Mouse (Mus musculus) kidney, adult 9 months (tissue): ENCODE results near the gene Cog1.
"Not testable (repeated sequence)": the region's sequence is repeated elsewhere in the genome, so short reads cannot be mapped to it uniquely, and the experiment has no call there.

Source experiments
- DNase-seq: peaks from one replicate; pipeline ENCODE4 v3.0.0; 2022

Gene Cog1

GRCm38 (mm10) chr11:113632303-113632702 is 16.7 kb upstream of the Cog1 start:
- no peak for DNase-seq

GRCm38 (mm10) chr11:113633398-113633797 is 15.6 kb upstream of the Cog1 start:
- no peak for DNase-seq

- no peak for DNase-seq
Observed at GRCm38 (mm10) chr11:113634699-113635121, 14.3 kb upstream of the Cog1 start.

- no peak for DNase-seq
Observed at GRCm38 (mm10) chr11:113638680-113639079, 10.3 kb upstream of the Cog1 start.

GRCm38 (mm10) chr11:113645181-113645580 is 3.8 kb upstream of the Cog1 start:
- DNase-seq = no peak

- DNase-seq = peak; percentile 79
Observed at GRCm38 (mm10) chr11:113648152-113648551, 817 bp upstream of the Cog1 start.

- DNase-seq = peak; percentile 55
Observed at GRCm38 (mm10) chr11:113649353-113650210, 613 bp downstream of the Cog1 start, which contains the start of gene Slc39a11. TSS of gene Slc39a11 (minus strand) at chr11:113650079.

- no peak for DNase-seq
Observed at GRCm38 (mm10) chr11:113651206-113651906, 2.4 kb downstream of the Cog1 start.

GRCm38 (mm10) chr11:113651907-113652273 is 2.9 kb downstream of the Cog1 start:
- DNase-seq = peak; percentile 48

GRCm38 (mm10) chr11:113652516-113652915 is 3.5 kb downstream of the Cog1 start:
- DNase-seq = peak; percentile 78

- no peak for DNase-seq
Observed at GRCm38 (mm10) chr11:113654105-113654504, 5.1 kb downstream of the Cog1 start.

GRCm38 (mm10) chr11:113654561-113655270 is 5.7 kb downstream of the Cog1 start:
- DNase-seq = no peak

GRCm38 (mm10) chr11:113656511-113656932 is 7.6 kb downstream of the Cog1 start:
- DNase-seq = no peak

GRCm38 (mm10) chr11:113657221-113657620 is 8.3 kb downstream of the Cog1 start:
- no peak for DNase-seq

- DNase-seq = peak; percentile 67
Observed at GRCm38 (mm10) chr11:113658319-113658718, 9.3 kb downstream of the Cog1 start.

GRCm38 (mm10) chr11:113658763-113659162 is 9.8 kb downstream of the Cog1 start:
- no peak for DNase-seq

- DNase-seq = not testable (repeated sequence)
Observed at GRCm38 (mm10) chr11:113660213-113660612, 11.2 kb downstream of the Cog1 start.

- no peak for DNase-seq
Observed at GRCm38 (mm10) chr11:113660940-113661339, 12.0 kb downstream of the Cog1 start.

- no peak for DNase-seq
Observed at GRCm38 (mm10) chr11:113661835-113662351, 12.9 kb downstream of the Cog1 start.

- DNase-seq = no peak
Observed at GRCm38 (mm10) chr11:113664279-113664678, 15.3 kb downstream of the Cog1 start.

GRCm38 (mm10) chr11:113666205-113666604 is 17.2 kb downstream of the Cog1 start:
- DNase-seq = no peak

- DNase-seq = peak; percentile 69
Observed at GRCm38 (mm10) chr11:113666648-113667047, 17.7 kb downstream of the Cog1 start.

- peak; percentile 84 for DNase-seq
Observed at GRCm38 (mm10) chr11:113667122-113667521, 18.2 kb downstream of the Cog1 start.
